Mouse (Mus musculus) right cerebral cortex, postnatal 10 days (tissue): ENCODE measurements at regions not wholly inside any gene's neighbourhood (a gene's known extent, or its start where the extent isn't known, plus 50 kb on each side); places are given as distances from the start of the nearest gene placed in this dataset.

Source experiments
- DNase-seq, 2 experiments: peaks; one replicate each; pipeline ENCODE4 v3.0.0; 2021; ENCODE audit warnings: low spot score in 2 of 2

DNA sequence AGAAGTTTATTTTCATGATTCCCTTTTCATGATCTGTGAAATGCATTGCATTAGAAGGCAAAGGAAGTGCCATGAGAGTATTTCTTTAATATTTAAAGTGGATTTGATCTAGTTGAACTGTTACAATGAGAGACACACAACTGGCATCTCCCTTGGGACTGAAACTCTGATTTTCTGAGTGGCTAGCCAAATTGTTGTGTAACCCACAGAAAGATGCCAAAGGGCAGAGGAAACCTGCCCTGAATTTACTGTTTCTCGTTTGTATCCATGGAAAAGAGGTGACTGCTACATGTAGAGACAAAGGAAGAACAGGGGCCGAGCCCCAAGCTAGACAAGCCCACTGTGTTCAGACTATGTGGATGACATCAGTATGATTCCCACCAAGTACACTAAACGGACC is 360.4 kb upstream of the Cited2 start:
- no peak for DNase-seq

DNA sequence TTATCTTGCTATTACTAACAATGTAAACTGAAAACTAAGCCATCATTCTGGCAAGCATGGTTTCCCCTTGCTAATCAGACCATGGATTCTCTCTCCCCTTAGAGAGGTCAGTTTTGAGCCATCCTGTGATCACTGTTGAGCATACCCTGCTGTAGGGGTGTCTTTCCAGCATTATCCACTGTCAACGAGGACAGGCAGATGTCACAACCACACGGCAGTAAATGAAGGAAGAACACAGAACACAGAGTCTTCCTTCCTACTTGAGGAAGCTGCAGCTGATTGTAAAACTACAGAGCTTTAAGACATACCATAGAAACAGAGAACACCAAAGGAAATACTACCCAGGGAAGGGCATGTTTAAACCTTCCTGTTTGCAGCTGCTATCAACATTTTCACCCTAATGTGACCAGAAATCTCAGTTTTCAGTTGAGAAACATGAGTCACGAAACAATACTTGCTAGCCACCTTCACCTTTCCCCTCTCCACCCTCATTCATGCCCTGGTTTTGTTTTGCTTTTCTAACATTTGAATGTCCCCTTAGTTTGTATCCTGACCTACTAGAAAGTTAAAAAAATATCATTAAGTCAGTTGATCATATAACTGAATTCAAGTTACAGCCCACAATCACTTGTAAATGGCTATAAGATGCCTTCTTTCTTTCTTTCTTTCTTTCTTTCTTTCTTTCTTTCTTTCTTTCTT is 356.8 kb upstream of the Cited2 start:
- DNase-seq, result no peak

DNA sequence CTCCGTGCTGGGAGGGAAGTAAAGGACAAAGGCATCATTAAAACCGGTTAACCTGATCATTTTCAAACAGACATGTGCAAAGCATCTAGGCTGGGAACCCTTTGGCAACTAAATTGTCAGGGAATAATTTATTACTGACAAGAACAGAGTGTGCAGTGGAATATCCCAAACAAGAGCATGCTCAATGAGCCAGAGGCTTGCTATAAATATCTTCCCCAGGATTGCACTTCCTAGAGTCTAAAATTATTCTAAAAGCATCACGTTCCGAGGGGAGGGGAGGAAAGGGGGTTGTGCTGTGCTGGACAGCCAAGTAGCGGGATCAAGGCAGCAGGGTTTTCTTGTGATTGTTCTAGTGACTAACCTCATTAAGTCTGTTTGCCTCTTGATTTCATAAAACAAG is 356.0 kb upstream of the Cited2 start:
- peak; percentile 22 to 34 for DNase-seq

DNA sequence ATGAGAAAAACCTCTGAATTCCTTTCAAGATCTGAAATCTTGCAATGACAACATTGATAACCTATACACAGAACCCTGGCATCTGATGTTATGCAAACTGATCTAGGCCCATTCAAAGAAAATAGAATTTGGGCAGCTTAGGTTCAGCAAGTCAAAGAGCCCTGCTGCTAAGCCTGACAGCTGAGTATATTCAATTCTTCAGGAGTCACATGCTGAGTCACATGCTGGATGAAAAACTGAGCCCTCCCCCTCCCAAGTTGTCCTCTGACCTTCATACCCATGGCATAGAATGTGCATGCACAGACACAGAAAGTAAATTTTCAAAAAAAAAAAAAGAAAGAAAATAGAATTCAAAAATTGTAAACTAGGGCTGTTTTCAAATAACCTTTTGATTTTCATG is 355.6 kb upstream of the Cited2 start:
- no peak for DNase-seq

DNA sequence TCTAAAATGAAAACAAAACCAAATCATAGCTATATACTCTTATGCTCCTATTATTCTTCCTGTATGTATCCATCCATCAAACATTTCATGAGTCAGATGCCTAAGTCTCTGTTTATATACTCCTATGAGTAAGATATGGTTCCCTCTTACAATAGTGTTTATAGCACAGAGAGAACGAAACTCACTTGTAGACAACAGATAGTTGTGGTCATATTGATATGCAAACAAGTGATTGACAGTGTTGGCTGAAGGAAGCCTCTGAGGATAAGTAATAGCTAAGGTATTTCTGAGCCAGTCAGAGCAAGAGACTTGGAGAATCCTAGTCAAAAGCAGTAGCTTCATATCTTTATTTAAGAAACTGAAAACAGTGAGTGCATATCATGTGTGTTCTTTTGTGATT is 354.4 kb upstream of the Cited2 start:
- DNase-seq, result no peak

DNA sequence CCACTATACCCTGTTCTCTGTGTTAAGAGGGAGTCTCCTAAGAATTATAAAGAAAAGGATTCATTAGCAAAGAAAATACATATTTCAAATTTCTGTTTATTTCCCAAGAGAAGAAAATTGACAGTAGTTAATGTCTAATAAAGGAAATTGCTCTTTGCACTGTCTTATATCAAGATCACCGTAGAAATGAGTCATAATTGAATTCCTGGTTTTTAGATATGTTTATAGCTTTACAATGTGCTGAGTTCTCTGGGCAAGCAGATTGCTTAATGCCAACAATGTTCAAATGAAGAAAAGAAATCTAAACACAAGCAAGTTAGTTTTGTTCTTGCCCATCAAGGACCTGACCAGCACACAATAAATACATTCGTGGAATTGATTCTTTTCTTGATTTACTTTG is 350.1 kb upstream of the Cited2 start:
- DNase-seq, result no peak

DNA sequence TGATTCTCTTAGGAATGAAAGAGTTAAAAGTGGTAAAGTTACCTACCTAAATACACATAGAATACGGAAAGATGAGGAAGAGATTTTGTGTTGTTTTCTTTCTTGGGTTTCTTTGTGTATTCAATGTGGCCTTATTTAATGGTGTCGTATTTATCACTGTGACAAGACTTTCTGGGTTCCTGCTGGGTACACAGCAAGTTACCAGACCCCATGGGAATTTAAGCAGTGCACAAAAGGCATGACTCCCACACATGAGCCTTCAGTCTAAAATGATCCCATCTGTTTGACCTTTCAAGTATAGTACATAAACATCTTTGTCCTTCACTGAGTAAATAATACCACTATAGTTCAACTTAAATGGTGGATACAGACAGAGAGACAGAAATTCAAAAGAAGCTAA is 349.0 kb upstream of the Cited2 start:
- DNase-seq, result no peak

DNA sequence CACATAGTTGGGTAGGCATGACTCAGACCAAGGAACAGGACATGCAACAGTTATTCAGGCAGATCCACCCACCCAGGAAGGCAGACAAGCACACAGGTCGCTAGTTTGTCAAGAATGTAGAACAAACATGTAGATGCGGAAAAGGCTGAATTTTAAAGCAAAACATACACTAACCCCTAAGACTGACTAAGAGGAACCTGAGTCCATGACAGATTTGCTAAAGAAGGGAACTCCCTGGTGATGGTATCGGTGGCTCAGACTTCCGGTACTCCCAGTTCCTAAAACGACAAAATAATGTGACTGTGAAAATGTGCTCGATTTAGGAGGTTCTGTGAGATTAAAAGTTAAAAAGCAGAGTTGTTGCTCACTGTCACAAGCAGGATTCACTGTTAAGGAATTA is 340.0 kb upstream of the Cited2 start:
- no peak for DNase-seq

DNA sequence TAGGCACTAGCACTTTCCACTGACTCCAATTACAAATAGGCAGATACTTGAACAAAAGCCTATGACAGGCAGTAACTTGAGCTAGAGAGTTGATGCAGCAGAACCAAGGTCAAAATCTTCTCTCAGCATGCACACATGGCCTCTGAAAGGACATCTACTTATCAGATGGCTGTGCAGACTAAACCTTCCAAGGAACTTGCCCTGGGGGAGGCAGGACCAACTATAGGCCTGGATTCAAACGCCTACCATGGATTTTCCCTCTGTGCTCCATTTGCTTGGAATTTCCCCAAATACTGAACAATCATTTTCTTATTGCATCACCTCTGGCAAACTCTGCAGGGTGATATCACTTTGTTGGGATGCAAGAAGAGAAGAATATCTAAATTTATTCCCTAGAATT is 337.8 kb upstream of the Cited2 start:
- DNase-seq, result no peak

DNA sequence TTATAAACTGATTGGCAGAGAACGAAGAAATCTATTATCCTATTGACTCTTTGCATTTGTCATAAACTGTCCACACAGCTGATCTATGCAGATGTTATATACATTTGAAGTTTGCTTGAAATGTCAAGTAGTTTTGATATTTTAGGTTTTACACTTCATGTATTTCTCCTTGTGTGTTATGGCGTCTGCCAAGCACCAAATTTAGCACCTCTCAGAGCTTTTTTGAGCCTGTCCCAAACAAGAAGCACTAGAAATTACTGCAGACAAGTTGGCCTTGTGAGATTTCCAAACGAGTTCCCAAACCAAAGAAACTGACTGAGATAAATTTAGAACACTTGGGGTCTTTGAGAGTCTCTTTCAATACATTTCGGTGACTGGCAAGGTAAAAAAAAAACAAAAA is 335.7 kb upstream of the Cited2 start:
- peak; percentile 29 to 44 for DNase-seq

DNA sequence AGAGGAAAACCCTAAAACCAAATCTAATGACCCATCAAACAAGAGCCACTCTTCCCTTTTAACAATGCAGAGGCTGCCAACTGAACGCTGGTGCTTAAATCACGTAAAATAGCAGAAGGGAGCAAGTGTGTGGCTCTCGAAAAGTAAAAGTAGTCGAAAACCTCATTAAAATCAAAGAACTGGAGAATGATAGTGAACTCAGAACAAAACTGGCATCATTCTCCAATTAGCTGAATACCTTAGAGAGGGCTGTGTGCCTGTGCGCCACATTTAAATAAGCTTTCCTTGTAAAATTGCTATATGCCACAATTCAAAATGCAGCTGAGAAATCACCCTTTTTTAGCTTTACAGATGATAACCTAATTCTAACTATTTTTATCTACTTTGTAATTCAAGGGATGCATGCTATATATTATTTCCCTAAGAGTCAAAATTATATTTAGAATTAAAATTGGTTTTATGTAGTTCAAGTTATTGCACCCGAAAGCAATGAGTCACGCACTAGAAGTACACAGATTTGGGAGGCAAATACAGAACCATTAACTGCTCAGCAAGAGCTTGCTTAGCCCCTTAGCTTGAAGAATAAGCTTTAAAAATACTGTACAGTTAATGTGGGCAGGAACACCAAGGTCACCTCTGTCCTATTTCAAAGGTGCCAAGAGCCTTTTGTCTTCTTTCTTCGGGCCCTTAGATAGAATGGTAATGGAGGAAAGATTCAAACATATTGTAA is 327.4 kb upstream of the Cited2 start:
- DNase-seq, result no peak

DNA sequence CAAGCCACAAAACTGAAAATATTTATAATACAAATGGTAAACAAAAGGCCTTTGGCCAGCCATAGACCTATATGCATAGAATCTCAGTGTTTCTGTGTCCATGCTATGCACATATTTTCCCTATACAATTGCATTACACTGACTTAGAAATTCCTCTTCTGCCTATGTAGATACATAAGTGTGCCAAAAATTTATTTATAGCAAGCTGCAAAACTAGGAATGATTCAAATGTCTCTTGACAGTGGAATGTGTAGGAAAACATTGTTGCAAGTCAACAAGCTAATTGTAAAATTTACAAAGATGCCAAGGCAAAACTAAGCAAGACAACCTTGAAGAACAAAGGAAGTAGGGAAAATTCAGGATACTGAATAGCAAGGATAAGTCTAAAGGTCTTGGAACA is 319.1 kb upstream of the Cited2 start:
- DNase-seq, result no peak

DNA sequence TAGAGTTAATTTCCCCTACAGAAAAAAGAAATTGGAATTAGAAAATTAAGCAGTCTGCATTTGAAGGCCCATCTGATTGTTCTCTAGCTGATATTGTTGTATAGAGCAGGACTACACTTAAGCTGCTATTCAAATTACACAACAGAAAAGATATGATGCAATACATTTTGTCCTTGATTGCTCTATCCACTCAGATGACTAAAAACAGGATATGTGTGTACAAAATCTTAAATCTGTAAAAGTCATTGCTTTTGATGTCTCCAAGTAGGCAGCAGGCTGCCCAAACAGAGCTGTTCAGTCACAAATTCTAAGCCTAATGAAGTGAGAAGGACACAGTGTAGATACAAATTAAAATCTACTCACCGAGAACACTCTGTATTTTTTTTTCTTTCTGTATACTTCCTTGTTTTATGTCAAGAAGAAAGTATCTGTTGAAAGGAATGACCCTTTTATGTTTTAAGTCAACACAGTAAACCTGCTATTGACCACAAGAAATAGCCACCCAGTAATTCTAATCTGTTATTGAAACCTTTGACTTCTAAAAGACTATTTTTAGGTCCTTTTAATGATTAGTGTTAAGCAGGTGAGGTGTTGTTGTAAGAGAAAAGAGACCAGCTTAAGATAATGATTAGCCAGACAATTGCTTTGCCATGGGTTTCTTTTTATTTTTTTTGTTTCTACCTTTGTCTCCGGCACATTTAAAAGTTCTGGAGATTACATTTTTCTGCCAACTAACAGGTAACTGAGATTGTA is 315.0 kb upstream of the Cited2 start:
- no peak for DNase-seq

DNA sequence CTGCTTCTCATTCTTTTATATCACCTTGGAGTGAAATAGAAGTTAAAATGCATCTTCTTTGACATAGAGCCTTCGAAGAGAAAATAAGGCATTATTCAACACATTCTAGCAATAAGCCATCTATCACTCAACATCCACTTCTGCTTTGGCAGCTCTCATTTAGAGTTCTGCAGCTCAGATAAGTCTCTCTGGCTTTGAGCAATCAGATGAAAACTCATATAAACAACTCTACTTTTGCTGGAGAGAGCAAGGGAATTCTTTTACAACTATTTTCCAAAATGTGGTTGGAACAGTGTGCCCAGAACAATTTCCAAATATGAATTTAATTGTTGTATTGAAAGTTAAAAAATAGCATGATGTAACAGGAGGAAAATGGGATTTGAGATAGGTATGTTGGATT is 314.2 kb upstream of the Cited2 start:
- no peak for DNase-seq

DNA sequence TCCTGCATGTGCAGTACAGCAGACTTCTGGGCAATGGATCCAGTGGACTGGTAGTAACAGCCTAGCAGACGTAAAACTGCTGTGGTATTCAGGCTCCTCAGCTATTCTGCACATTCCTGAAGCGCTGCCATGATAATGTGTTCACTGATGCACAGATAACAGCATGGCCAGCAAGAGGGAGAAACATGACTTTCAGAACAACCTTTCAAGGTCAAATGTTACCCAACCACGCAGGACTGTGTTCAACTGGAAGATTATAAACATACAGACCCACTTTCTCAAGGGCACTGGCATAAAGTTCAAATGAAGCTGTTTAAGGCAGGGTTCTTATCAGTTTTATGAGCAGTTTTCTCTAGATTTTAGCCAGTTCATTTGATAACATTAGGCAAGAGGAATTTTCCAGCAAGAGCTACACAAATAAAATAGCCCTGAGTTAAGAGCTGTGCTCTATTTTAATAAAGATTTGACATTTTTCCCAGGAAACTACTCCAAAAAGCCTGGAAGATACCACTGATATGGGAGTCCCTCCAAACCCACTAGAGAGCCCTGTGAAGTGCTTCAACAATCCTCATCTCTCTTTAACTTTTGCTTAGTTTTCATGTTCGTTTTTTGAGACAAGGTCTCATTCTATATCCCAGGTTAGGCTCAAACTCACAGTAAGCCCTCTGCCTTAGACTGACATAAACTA is 311.6 kb upstream of the Cited2 start:
- DNase-seq, result no peak

DNA sequence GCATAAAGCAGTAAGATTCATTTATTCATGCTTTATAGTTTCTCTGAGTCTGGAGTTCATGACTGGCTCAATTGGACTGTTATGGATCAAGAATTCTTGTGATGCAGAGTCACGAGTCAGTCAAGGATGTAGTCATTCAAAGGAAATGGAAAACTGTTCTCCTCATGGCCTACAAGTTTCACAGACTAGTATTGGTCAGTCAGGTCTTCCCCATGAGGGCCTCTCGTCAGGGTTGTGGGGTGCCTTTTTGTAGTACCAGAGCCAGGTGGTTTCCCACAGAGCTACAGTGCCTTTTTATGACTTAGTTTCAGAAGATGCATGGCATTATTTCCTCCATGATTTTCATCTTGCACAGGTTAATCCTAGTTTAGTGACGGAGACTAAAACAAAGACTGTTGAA is 307.9 kb upstream of the Cited2 start:
- no peak for DNase-seq

DNA sequence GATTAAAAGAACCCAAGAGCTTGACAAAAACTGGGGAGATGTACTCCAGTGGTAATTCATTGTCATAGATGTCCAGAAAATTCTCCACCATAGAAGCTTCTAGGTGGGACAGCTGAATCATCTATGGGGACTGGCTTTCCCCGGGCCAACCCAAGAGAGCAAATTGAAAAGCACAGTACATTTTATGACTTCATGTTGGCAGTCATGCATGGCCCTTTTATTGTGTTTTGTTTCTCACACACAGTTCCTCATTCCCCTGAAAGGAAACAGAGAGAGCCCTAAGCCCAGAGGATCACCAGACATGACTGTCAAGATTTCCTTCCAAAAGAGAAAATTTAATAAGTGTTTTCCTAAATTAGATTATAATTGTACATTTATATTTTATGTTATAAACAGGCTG is 306.9 kb upstream of the Cited2 start:
- no peak for DNase-seq

DNA sequence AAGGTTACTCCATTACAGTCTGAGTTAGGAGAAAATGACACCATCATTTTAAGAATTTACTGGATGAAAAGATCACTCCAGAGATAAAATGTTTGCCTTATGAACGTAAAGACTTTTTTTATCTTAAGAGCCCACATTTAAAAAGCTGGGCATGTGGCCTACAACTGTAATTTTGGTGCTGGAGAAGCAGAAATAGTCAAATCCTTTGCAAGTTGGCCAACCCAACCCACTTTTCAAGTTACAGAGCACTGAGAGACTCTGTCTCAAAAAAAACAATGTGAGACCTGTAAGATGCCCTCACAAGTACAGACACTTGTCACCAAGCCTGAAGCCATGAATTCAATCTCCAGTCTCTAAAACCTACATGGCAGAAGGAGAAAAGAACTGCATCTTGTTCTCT is 305.6 kb upstream of the Cited2 start:
- no peak for DNase-seq

DNA sequence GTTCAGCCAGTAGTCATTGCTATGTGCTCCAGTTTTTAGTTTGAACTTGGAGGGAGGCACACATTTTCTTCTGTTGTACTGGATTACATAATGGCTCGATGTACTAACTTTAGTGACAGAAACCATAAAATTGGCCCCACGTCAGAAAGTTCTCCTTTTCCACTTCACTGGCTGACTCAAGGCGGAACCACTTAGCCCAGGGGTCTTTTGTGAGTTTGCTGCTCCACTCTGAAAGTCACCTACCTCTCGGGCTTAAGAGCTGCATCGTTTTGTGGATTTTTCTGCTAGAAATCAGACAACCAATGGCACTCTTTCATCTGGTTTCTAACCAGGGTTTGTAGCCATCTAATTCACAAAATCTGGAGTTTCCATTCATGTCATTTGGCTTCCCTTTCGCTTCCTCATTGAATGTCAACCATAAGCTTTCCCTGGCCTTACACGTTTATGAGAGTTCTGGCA is 304.8 kb upstream of the Cited2 start:
- no peak for DNase-seq

DNA sequence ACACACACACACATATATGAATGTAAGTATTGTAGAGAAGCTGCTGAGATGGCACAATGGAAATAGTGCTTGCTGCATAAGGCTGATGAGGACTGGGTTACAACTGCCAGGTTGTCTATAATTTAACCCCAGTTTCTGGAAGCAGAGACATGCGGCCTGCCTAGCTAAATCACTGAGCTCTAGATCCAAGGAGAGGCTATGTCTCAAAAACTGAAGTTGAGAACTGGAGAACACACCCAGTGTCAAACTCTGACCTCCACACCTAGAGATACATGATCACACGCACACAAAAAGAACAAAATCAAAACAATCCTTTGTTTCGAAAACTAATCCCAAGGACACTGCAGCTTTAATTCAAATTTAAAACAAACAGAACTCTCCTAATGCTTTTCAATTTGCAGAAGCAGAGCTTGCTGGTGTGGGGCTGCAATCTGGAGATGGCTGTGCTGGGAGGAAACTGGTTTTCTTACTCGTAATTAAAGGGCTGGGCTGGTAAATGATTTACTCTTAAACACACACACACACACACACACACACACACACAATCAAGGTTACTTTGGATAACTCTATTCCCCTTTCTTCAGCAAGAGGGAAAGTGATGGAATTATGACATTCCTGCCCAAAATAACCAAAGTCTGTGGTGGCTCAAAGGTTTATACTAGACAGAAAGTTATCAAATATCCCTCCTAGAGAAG is 299.3 kb upstream of the Cited2 start:
- DNase-seq, result no peak

DNA sequence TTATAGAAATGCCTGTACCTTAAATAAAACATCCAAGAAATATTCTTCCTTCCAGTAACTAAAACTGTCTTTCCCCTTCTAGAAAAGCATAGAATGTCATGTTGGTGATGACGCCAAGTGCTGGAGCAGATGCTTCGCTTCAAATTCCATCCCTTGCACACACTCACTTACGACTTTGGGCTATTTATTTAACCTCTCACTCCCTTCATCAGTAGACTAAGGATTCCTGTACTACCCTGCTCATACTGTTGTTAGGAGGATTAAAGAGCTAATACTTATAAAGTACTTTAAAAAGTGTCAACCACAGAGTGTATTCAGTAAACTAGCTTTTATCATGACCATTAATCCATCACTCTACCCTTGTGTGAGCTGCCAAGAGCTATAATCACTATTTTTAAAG is 296.8 kb upstream of the Cited2 start:
- peak in 1 of 2 experiments; percentile 22 for DNase-seq

DNA sequence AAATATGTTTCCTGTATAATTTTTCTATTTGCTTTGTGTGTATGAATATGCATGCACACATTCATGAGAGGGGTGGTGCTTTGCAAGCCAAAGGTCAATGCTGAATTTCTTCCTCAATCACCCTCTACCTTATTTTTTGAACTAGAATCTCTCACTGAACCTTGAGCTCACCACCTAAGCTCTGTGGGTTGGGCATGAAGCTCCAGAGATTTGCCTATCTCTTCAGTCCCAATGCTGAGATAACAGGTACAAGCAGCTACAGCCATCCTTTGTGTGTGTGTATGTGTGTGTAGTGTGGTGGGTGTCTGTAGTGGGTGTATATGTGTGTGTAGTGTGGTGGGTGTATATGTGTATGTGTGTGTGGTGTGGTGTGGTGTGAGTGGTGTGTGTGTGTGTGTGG is 295.7 kb upstream of the Cited2 start:
- DNase-seq, result no peak
